Mouse (Mus musculus) spleen, adult 2 months (tissue): ENCODE measurements around the gene Ribc1.

Source experiments
- CTCF ChIP-seq: fragments of 200-500 bp; IDR thresholded peaks from 2 replicates; pipeline ENCODE4 v1.5.1; 2011; ENCODE audit warnings: mild to moderate bottlenecking, inconsistent platforms; ENCODE audit not compliant: insufficient read depth, insufficient read length, insufficient replicate concordance; ENCODE audit errors: extremely low read depth
- POLR2A ChIP-seq: fragments of 200-500 bp; IDR thresholded peaks from 2 replicates; pipeline ENCODE4 v1.6.1; 2011; ENCODE audit warnings: low read depth, low read length, inconsistent platforms

DNA sequence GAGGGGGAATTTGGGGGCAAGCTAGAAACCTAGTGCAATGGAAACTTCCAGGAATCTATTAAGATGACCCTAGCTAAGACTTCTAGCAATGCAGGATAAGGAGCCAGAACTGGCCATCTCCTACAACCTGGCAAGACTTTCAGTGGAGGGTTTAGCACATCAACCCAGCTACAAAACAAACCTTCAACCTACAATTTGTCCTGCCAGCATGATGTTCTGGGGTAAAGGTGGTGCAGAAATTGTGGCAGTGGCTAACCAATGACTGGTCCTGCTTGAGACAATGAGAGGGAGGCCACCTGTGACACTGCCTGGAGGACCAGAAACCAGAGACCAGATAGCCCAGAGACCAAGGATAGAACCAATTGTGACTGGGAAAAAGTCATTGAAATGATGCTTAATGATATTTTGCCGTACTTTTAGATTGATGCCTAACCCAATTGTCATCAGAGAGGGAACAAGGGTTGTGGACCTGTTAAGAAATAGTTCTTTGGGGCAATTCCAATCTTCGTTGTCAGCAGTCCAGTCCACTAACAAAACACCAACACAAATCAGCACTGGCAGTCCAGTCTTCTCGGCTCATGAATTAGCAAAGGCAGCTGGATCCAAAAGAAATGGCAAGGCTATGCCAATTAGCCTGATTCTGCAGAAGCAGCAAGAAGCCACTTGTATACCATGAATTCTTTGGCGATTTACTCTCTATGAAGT lies 16.9 kb downstream of the Ribc1 start:
- no peak for TF ChIP-seq POLR2A
- no peak for TF ChIP-seq CTCF
